Mouse (Mus musculus) fat pad, adult 2 months (tissue): ENCODE measurements around the gene Aff1.

Experiments used
- DNase-seq: peaks from one replicate; pipeline ENCODE4 v3.0.0-alpha.2; 2011; ENCODE audit warnings: low read depth, low spot score; ENCODE audit errors: extremely low read depth

The Aff1 gene

GRCm38 (mm10) chr5:103725268-103726149, 33.3 kb downstream of the Aff1 start:
- DNase-seq = no peak

- DNase-seq = no peak
These were observed 34.2 kb downstream of the Aff1 start for GRCm38 (mm10) chr5:103726281-103726938.

GRCm38 (mm10) chr5:103727777-103728395, 35.7 kb downstream of the Aff1 start:
- no peak for DNase-seq

GRCm38 (mm10) chr5:103729225-103729624, 37.1 kb downstream of the Aff1 start:
- no peak for DNase-seq

- DNase-seq = no peak
These were observed 38.0 kb downstream of the Aff1 start for GRCm38 (mm10) chr5:103730142-103730541.

- DNase-seq = no peak
These were observed 38.6 kb downstream of the Aff1 start for GRCm38 (mm10) chr5:103730727-103731126.

GRCm38 (mm10) chr5:103732581-103732980, 40.4 kb downstream of the Aff1 start:
- no peak for DNase-seq

- DNase-seq = peak; percentile 95
These were observed 43.4 kb downstream of the Aff1 start for GRCm38 (mm10) chr5:103735411-103736112.

- no peak for DNase-seq
These were observed 44.5 kb downstream of the Aff1 start for GRCm38 (mm10) chr5:103736553-103737207.

- DNase-seq = peak; percentile 100
These were observed 45.3 kb downstream of the Aff1 start for GRCm38 (mm10) chr5:103737208-103738066.

GRCm38 (mm10) chr5:103738509-103738908, 46.3 kb downstream of the Aff1 start:
- DNase-seq = no peak

GRCm38 (mm10) chr5:103739163-103739562, 47.0 kb downstream of the Aff1 start:
- no peak for DNase-seq

- no peak for DNase-seq
These were observed 48.1 kb downstream of the Aff1 start for GRCm38 (mm10) chr5:103740093-103740902.

- DNase-seq = no peak
These were observed 48.7 kb downstream of the Aff1 start for GRCm38 (mm10) chr5:103740903-103741246.

- DNase-seq = no peak
These were observed 49.3 kb downstream of the Aff1 start for GRCm38 (mm10) chr5:103741443-103741842.

- DNase-seq = no peak
These were observed 49.8 kb downstream of the Aff1 start for GRCm38 (mm10) chr5:103741992-103742391.

GRCm38 (mm10) chr5:103744531-103744930, 52.4 kb downstream of the Aff1 start:
- DNase-seq = no peak

GRCm38 (mm10) chr5:103745635-103746034, 53.5 kb downstream of the Aff1 start:
- DNase-seq = no peak

GRCm38 (mm10) chr5:103746561-103747085, 54.4 kb downstream of the Aff1 start:
- DNase-seq = no peak
